Mouse (Mus musculus) Patski (cell line): ENCODE results near the gene Grik4. TPM values are rescaled to one million over a fixed set of nuclear protein-coding genes. Genes with fewer than 3 reads are reported as not detected.

Experiments
- ATAC-seq: fragments of 100-300 bp; one replicate; pipeline ENCODE4 v1.8.0; 2021
- CTCF ChIA-PET: fragments of 350-600 bp; sonication (Branson Sonifier 250); formaldehyde crosslinking; loops from one replicate; lab custom pipeline; 2022; ENCODE audit warnings: inconsistent platforms; lab: Charles Lee
- POLR2A ChIA-PET: fragments of 350-600 bp; sonication (Branson Sonifier 250); formaldehyde crosslinking; loops from one replicate; lab custom pipeline; 2022; ENCODE audit warnings: antibody characterized with exemption, inconsistent platforms; lab: Charles Lee
- DNase-seq: peaks from one replicate; pipeline ENCODE4 v3.0.0-alpha.2; 2011; ENCODE audit warnings: low read depth, low spot score
- H3K27me3 ChIP-seq: fragments of 371-371 bp; one replicate; pipeline ENCODE4 v1.5.1; 2021
- CTCF ChIP-seq: fragments of 100-300 bp; IDR thresholded peaks from one replicate; pipeline ENCODE4 v1.5.1; 2021
- in situ Hi-C: fragments of 300-500 bp; cut with MboI; formaldehyde crosslinking; loops from 3 replicates; pipeline ENCODE4 v1.11.1; 2018; ENCODE audit warnings: low pct_unique_long_range_greater_than_20kb, mixed read lengths
- polyA plus RNA-seq: library from polyadenylated mRNA; unstranded; gene quantifications from one replicate; pipeline ENCODE4 v1.2.3, GENCODE M21; 2021

Gene Grik4
- polyA plus RNA-seq, 1 experiment from 2014 or later: 0.09 TPM

GRCm38 (mm10) chr9:42504559-42504958 lies 439.7 kb downstream of the Grik4 start:
- POLR2A ChIA-PET: interaction anchor here (0.6 kb wide), 1 partner anchor 157 kb away, joined by 3 read pairs; no protein-coding TSS in a partner anchor
- in situ Hi-C loops: no loop called here

GRCm38 (mm10) chr9:42503709-42504108 lies 440.6 kb downstream of the Grik4 start:
- H3K27me3 ChIP-seq: peaks cover 48% of the 10 kb centered on the region
- DNase-seq (no peak), ATAC-seq (no peak)
- POLR2A ChIA-PET: no interaction called here
- TF ChIP-seq CTCF: no peak
- in situ Hi-C loops: no loop called here
- CTCF ChIA-PET: no interaction called here

More at GRCm38 (mm10) chr9:42504559-42504958, 439.7 kb downstream of the Grik4 start:
- TF ChIP-seq CTCF: no peak
- CTCF ChIA-PET: no interaction called here
- no peak for ATAC-seq
- peaks cover 48% of the 10 kb centered on the region for H3K27me3 ChIP-seq
- no peak for DNase-seq

- CTCF ChIA-PET: no interaction called here
- POLR2A ChIA-PET: no interaction called here
- peaks cover 44% of the 10 kb centered on the region for H3K27me3 ChIP-seq
- no peak for TF ChIP-seq CTCF
- DNase-seq (no peak), ATAC-seq (no peak)
- in situ Hi-C loops: no loop called here
Measured at GRCm38 (mm10) chr9:42496296-42496695, 448.0 kb downstream of the Grik4 start.

GRCm38 (mm10) chr9:42491780-42492179 lies 452.5 kb downstream of the Grik4 start:
- ATAC-seq (no peak), DNase-seq (no peak)
- CTCF ChIA-PET: no interaction called here
- in situ Hi-C loops: no loop called here
- TF ChIP-seq CTCF: no peak
- POLR2A ChIA-PET: no interaction called here
- peaks cover 52% of the 10 kb centered on the region for H3K27me3 ChIP-seq

- DNase-seq (no peak), ATAC-seq (no peak)
- H3K27me3 ChIP-seq: peaks cover 54% of the 10 kb centered on the region
- in situ Hi-C loops: no loop called here
- CTCF ChIA-PET: no interaction called here
- TF ChIP-seq CTCF: no peak
- POLR2A ChIA-PET: no interaction called here
Measured at GRCm38 (mm10) chr9:42490589-42491382, 453.5 kb downstream of the Grik4 start.

GRCm38 (mm10) chr9:42488071-42488470 lies 456.2 kb downstream of the Grik4 start:
- ATAC-seq (no peak), DNase-seq (no peak)
- H3K27me3 ChIP-seq: peaks cover 61% of the 10 kb centered on the region
- POLR2A ChIA-PET: interaction anchor here (0.6 kb wide), 1 partner anchor 175 kb away, joined by 3 read pairs; no protein-coding TSS in a partner anchor
- in situ Hi-C loops: no loop called here
- CTCF ChIA-PET: no interaction called here
- TF ChIP-seq CTCF: no peak

- no peak for DNase-seq
- ATAC-seq: no peak
- no peak for TF ChIP-seq CTCF
- H3K27me3 ChIP-seq: peaks cover 62% of the 10 kb centered on the region
- CTCF ChIA-PET: interaction anchor here (1.0 kb wide), 1 partner anchor 16 kb away, joined by 3 read pairs; no protein-coding TSS in a partner anchor
- POLR2A ChIA-PET: no interaction called here
- in situ Hi-C loops: no loop called here
Measured at GRCm38 (mm10) chr9:42486913-42487312, 457.4 kb downstream of the Grik4 start.

GRCm38 (mm10) chr9:42484667-42485066 lies 459.6 kb downstream of the Grik4 start:
- ChIA-PET CTCF (no interaction called here), POLR2A (no interaction called here)
- TF ChIP-seq CTCF: no peak
- in situ Hi-C loops: no loop called here
- DNase-seq (no peak), ATAC-seq (no peak)
- peaks cover 50% of the 10 kb centered on the region for H3K27me3 ChIP-seq

GRCm38 (mm10) chr9:42482944-42483343 lies 461.3 kb downstream of the Grik4 start:
- no peak for TF ChIP-seq CTCF
- in situ Hi-C loops: no loop called here
- no peak for ATAC-seq

GRCm38 (mm10) chr9:42476166-42476565 lies 468.1 kb downstream of the Grik4 start:
- TF ChIP-seq CTCF: no peak
- in situ Hi-C loops: no loop called here
- H3K27me3 ChIP-seq: peaks cover 44% of the 10 kb centered on the region
- ATAC-seq (no peak), DNase-seq (no peak)
- ChIA-PET POLR2A (no interaction called here), CTCF (no interaction called here)

More at GRCm38 (mm10) chr9:42482944-42483343, 461.3 kb downstream of the Grik4 start:
- CTCF ChIA-PET: no interaction called here
- POLR2A ChIA-PET: no interaction called here
- no peak for DNase-seq
- H3K27me3 ChIP-seq: peaks cover 62% of the 10 kb centered on the region

- peaks cover 39% of the 10 kb centered on the region for H3K27me3 ChIP-seq
- POLR2A ChIA-PET: no interaction called here
- CTCF ChIA-PET: no interaction called here
- DNase-seq (no peak), ATAC-seq (no peak)
- TF ChIP-seq CTCF: no peak
- in situ Hi-C loops: no loop called here
Measured at GRCm38 (mm10) chr9:42474244-42474643, 470.0 kb downstream of the Grik4 start.
